Mouse (Mus musculus): ENCODE results near the gene Kdm4a. TPM values are rescaled to one million over a fixed set of nuclear protein-coding genes. Genes with fewer than 3 reads are reported as not detected.

Gene Kdm4a
- polyA plus RNA-seq (2021; fragmentation: Nextera tagmentation), result 1.9 and 2.2 TPM in 2 replicates
- long read RNA-seq, experiment 1, partial matches to known transcripts, result 2 of 2 reads
- long read RNA-seq, experiment 1, other reads (novel, unspliced or antisense), result 0 of 2 reads
- long read RNA-seq, experiment 2, result 0 reads

DNA sequence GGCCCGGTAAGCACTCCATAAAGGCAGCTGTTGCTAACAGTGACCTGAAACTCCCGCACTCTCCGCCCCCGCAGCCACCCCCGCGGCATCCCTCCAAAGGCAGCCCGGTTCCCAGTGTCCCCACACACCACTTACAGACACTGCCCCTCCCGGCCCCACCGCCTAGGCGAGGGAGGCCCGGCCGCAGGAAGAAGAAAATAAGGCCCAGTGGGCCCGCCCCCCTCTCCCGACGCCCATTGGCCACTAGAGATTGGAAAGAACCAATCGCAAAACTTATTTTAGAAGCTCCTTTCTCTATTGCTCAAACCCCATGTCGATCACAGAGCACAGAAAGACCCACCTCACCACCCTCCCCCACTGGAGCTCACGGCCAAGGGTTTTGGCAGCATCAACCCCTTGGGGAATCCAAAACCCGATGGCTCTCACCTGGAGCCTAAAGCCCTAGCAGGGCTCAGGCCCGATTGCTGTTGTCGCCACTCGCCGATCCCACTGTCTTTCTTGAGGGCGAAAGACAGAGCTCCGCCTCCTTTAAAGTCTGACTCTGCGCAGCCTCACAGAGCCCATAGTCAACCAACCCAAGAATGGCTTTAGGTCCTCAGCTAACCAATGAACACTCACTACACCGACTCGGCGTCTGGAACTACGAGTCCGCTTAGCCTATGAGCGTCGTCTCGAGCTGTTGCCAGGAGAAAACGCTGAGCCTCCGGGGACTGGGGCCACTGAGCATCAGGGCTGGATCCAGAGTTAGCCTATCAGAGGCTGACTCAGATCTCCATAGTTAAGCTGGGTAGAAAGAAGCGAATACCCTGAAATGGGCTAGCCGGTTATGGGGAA lies at the start of gene Kdm4a:
TSS of gene Kdm4a (minus strand) at position 577 of the 834 bp plus-strand sequence.

GRCm38 (mm10) chr4:118134485-118135365 lies 45.1 kb downstream of the Kdm4a start, which contains the start of gene St3gal3:
St3gal3 (minus strand) TSS chr4:118134914.

Small RNAs within 50 kb of the gene (microRNA-seq; reads per million reads assigned to microRNA genes)
- gene Mir7226, result 3.0 reads per million, percentile 8 among the genes with 10 or more reads in this experiment

Other genes with a start within 250 kb of the Kdm4a start
- gene St3gal3, start 45.1 kb downstream of the Kdm4a start, polyA plus RNA-seq (2021; fragmentation: Nextera tagmentation), result 7.2 and 11.8 TPM in 2 replicates
- 6.0 and 6.4 TPM in 2 replicates for gene Ptprf, start 111.4 kb upstream of the Kdm4a start, polyA plus RNA-seq (2021; fragmentation: Nextera tagmentation)
- gene Szt2, start 229.2 kb upstream of the Kdm4a start, polyA plus RNA-seq (2021; fragmentation: Nextera tagmentation), result 2.1 and 2.2 TPM in 2 replicates
- 42.3 and 43.7 TPM in 2 replicates for gene Med8, start 229.3 kb upstream of the Kdm4a start, polyA plus RNA-seq (2021; fragmentation: Nextera tagmentation)
- gene Elovl1, start 248.1 kb upstream of the Kdm4a start, polyA plus RNA-seq (2021; fragmentation: Nextera tagmentation), result 23.3 and 23.4 TPM in 2 replicates